Mouse (Mus musculus): ENCODE measurements around the gene Pbx3. TPM values are rescaled to one million over a fixed set of nuclear protein-coding genes. Genes with fewer than 3 reads are reported as not detected.

Pbx3 gene
- 12.1 TPM for polyA plus RNA-seq (2014; fragmentation: Illumina TruSeq; extraction: RNeasy Lipid Tissue Mini Kit (QIAGEN cat#74804); ENCODE audit: low read depth, low replicate concordance)

DNA sequence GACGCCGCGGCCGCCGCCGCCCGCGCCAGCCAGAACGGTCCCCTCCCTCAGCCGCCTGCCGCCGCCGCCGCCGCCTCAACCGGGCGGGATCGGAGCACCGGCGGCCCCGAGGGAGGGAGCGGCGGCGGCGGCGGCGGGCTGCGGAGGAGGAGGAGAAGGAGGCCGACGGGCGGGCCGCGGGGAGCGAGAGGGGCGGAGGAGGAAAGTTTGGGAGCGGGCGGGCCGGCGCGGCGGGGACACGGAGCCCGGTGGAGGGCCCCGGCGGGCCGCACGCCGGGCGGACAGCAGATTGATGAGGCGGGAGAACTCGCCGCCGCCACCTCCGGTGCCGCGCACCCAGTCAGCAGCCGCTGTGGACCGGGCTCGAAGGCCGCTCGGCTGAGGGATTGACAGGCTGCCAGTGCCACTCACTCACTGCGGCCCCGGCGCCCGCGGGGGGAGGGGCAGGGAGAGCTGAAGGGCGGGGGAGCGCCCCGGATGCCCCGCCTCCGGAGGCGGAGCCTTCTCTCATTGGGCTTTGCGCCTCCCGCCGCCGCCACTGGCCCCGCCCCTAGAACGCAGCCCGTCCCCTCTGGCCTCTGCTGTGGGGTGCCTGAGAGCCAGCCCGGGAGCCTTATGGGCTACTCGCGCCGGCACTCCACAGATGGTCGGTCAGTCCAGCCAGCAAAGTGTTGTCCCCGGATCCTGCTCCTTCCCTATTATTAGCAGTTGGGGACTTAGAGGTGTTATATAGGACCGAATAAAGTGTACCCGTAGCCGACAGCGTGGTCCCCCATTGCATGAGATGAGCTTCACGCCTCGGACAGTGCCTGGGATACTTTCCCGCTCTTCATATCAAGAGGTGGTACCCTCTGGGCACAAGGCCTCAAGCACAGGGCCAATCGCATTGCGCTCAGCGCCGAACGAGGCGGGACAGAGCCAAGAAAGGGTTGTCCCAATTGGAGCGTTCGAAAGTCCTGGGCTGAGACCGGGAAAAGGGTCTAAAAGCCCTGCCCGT is at the start of gene Pbx3:
TSS of gene Pbx3 (minus strand) at position 838 of the 997 bp plus-strand sequence.

DNA sequence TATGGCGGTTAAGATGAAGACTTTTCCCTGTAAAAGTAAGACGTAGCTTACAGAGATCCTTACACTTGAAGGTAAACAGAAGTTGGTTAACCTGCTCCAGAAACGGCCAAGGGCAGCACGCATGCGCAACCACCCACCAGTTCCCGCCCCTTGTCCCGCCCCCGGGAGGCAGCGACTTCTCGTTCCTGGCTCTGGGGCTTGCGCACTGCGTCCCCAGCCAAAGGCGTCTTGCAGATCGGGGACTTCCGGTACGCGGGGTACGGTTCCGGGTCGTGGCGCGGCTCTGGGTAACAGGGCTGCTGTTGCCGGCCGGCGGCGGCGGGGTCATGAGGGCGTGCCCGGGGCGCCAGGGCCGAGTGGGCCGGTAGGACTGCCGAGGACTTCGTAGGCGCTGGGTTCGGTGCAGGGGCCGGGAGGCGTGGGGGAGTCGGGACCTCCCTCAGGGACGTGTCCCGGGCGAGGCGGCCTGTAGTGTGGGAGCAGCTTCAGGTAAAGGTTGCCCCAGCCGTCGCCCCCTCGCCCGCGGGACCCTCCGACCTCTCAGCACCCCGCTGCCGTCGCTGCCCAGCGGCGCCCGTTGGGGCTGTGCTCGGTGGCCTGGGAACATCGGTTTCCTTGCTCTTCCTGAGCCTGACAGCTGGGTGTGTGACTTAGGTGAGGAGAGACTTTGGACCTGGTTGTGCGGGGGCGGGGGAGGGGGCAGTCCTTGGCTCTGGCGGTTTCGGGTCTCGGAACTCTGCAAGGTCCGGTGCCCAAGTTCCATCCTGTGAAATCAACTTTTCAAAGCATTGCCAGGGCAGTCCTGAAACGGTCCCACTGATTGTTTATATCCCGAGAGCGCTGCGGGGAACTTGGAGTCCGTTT is 33.9 kb upstream of the Pbx3 start, which contains the start of gene Mapkap1:
TSS of gene Mapkap1 (plus strand) at position 171 of the 864 bp plus-strand sequence.

Other genes starting within 250 kb of the Pbx3 start
- 90.5 TPM for gene Mapkap1, start 33.6 kb upstream of the Pbx3 start, polyA plus RNA-seq (2014; fragmentation: Illumina TruSeq; extraction: RNeasy Lipid Tissue Mini Kit (QIAGEN cat#74804); ENCODE audit: low read depth, low replicate concordance)